Mouse (Mus musculus) liver, adult 10 weeks (tissue): ENCODE measurements around the gene Tsc22d2. TPM values are rescaled to one million over a fixed set of nuclear protein-coding genes. Genes with fewer than 3 reads are reported as not detected.

Experiments used
- polyA plus RNA-seq: library from polyadenylated mRNA; stranded (reverse); fragments of 350-450 nt; fragmentation: Illumina TruSeq; extraction: RNeasy Lipid Tissue Mini Kit (QIAGEN cat#74804); gene quantifications from one replicate; pipeline ENCODE4 v1.2.3, GENCODE M21; 2014; ENCODE audit warnings: low read depth, low replicate concordance

Gene Tsc22d2
- 14.0 TPM for polyA plus RNA-seq

DNA sequence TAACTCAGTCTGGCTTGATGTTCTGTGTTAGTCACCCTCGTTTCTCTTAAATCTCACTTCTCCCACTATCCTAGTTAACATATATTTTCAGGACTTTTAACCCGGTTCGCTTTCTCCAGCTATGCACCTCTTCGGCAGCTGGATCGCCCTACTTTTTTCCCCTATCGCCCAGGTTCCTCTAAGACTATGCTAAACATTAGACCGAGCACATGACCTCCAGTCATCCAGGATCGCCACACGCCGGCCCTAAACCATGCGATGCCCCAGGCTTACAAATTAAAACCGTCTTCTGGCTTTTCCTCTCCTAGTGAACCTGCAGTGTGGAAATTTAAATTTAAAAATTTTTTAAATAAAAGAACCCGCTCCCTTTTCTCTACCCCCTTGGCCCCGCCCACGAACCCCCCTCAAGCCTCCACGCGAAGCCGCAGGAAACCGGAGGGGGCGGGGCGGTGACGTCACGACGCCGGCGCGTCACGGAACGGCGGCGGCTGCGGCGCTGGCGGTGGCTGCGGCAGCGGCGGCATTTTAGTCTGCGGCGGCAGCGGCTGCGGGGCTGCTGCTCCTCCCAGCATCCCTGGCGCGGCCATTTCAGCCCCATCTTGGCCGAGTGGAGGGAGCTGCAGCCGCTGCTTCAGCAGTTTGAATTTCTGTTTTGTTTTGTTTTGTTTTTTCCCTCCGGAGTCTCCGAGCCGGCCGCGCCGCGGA lies at the start of gene Tsc22d2:
Gene Tsc22d2 (plus strand): TSS at position 482 of the 705 bp plus-strand sequence.

Other genes starting within 250 kb of the Tsc22d2 start
- gene Eif2a, start 111.1 kb downstream of the Tsc22d2 start, polyA plus RNA-seq: 92.4 TPM
- 320 TPM for gene Serp1, start 111.2 kb downstream of the Tsc22d2 start, polyA plus RNA-seq
- 321 TPM for gene Selenot, start 161.9 kb downstream of the Tsc22d2 start, polyA plus RNA-seq
- gene Erich6, start 222.5 kb downstream of the Tsc22d2 start, polyA plus RNA-seq: not detected